Mouse (Mus musculus): ENCODE results near the gene Prex1.

Prex1 gene

GRCm38 (mm10) chr2:166572297-166572696 is 141.3 kb downstream of the Prex1 start:
- no peak for DNase-seq (ENCODE audit: extremely low spot score, low read depth, low spot score)

GRCm38 (mm10) chr2:166569182-166569581 is 144.4 kb downstream of the Prex1 start:
- DNase-seq (ENCODE audit: extremely low spot score, low read depth, low spot score): no peak

DNA sequence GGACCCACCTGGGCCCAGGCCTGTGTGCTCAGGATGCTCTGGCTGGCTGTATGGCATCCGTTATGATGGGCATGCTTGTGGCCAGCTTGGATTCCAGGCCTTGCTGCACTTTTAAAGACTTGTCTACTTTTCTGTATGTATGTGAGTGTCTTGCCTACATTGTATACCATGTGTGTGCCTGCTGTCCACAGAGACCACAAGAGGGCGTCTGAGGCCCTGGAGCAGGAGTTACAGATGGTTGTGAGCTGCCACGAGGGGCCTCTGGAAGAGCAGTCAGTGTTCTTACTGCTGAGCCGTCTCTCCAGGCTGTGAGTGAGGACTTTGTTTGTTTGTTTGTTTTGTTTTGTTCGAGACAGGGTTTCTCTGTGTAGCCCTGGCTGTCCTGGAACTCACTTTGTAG is 148.1 kb downstream of the Prex1 start:
- no peak for DNase-seq (ENCODE audit: extremely low spot score, low read depth, low spot score)

DNA sequence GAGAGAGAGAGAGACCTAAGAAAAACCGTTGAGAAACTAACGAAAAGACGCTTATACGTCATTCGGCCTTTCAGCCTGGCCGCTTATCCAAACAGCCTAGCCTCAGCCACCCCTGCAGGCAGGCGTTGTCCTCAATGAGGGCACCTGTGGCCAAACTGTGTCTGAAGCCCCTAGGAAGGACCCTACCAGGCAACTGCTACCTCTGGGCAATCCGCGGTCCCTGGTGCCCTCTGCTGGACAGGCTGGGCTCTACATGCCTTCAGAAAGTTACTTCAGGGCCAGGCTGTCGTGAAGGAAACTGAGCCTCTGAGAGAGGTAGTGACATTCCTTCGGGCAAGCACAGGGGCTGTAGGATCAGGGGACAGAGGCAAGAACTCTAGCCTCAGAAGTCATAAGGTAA is 149.2 kb downstream of the Prex1 start:
- no peak for DNase-seq (ENCODE audit: extremely low spot score, low read depth, low spot score)

DNA sequence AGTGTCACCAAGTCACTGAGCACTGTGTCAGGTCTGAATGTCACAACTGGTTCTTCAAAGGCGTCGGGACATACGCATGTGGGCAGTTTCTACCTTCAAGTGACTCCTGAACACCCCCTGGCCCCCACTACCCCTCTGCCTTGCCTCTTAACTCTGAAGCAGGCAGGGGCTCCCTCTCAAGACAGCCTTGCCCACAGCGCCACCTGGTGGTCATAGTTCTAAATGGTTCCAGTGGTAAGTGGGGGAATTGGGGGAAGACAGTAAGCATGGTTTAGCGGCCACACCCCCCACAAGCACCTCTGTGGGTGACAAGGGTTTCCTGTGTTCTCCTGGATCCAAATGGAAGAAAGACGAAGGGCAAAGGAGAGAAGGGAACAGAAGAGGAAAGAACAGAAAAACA is 149.7 kb downstream of the Prex1 start:
- DNase-seq (ENCODE audit: extremely low spot score, low read depth, low spot score): peak; percentile 82

DNA sequence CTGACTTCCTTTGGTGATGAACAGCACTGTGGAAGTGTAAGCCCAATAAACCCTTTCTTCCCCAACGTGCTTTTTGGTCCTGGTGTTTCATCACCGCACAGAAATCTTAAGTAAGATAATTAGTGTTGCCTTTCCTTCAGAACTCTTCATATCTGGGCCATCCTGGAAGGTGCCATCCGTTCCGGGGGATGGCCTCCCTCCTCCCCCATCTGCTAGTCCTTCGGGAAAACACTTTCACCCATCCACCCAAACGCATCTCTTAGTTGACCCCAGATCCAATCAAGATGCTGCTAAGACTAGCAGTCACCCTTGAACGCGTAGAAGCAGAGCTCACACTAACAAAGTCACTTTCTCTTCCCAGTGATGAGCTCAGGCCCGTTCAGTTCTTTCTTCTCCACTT is 150.6 kb downstream of the Prex1 start:
- no peak for DNase-seq (ENCODE audit: extremely low spot score, low read depth, low spot score)

DNA sequence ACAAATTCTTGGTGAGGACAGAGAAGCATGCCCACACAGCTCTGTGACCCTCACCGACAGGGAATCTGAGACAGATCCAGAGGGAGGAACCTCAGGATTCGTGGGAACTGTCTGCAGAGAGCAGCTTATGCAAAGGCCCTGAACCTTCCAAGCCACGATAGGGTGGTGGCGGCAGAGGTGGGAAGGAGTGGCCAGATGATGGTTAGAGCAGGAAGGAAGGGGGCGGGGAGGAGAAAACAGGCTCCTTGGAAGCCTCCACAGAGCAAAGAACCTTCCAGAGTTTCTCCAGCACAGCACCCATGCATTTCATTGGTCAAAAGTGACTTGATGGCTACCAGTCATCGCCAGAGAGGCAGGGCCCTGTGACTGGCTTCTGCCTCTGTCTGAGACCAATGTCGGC is 151.9 kb downstream of the Prex1 start:
- no peak for DNase-seq (ENCODE audit: extremely low spot score, low read depth, low spot score)

DNA sequence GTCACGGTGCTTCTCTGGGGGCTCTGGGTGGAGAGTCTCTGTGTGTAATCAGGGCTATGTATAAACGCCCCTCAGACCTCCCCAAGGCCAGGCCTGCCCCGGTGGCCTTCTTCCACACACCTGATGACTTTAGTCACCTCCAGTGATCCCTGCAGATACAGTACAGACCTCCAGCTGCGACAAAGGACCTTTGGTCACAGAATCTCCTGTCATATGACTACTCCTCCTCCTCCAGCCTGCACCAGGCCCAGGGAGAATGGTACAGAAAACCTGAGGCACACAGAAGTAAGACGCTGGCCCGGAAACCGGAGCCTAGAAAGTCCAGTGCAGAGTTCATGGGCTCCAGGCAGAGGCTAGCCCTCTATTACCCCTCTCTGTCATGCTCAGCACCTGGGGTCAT is 152.8 kb downstream of the Prex1 start:
- DNase-seq (ENCODE audit: extremely low spot score, low read depth, low spot score): no peak

GRCm38 (mm10) chr2:166559531-166559930 is 154.1 kb downstream of the Prex1 start:
- no peak for DNase-seq (ENCODE audit: extremely low spot score, low read depth, low spot score)

GRCm38 (mm10) chr2:166555508-166555907 is 158.1 kb downstream of the Prex1 start:
- DNase-seq (ENCODE audit: extremely low spot score, low read depth, low spot score): no peak

- no peak for DNase-seq (ENCODE audit: extremely low spot score, low read depth, low spot score)
Observed at GRCm38 (mm10) chr2:166554169-166554505, 159.5 kb downstream of the Prex1 start.

DNA sequence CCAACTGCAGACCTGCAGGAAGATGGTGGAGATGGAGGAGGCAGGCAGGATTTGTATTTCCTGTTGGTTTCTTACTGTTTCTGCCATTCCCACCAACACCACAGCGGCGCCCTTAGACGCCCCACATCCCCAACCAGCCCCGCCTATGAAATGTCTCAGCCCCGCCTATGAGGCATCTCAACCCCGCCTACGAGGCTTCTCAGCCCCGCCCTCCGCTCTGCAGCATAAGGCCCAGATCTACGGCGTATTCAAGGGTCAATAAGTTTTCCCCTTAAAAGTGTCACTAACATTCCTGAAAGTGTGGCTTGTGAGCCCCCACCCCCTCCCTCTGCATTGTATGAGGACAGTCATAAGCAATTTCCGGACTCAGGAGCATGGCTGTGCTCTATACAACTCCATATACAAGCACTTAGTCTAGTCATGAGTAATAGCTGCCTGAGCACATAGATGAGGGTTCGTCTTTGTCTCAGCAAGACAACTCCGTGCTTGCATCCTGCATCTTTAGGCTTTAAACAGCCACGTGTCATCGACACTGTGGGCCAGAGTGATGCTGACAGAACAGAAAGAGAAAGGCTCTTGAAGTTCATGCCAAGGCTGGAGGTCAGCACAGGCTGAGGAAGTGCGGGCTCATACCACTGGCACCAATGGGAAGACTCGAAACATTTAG is 160.0 kb downstream of the Prex1 start:
- DNase-seq (ENCODE audit: extremely low spot score, low read depth, low spot score): no peak

DNA sequence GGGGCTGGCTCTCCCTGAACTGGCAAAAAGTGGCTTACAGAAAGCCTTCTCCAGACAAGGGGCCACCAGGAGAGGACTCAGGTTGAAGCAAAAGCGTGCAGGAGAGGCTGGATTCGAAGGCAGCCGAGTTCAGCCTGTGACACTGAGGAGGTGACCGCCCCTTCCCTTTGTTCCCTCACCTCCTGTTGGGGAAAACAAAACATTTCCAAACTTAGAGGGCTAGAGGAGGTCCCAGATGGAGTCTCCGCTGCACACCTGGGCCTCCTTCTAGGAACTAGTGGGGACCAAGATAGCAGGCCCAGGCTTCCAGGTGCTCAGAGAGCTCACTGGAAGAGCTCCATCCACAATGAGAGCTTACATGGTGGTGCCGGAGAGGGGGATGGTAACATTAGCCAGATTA is 161.0 kb downstream of the Prex1 start:
- DNase-seq (ENCODE audit: extremely low spot score, low read depth, low spot score): no peak

GRCm38 (mm10) chr2:166551831-166552498 is 161.7 kb downstream of the Prex1 start:
- DNase-seq (ENCODE audit: extremely low spot score, low read depth, low spot score): no peak

GRCm38 (mm10) chr2:166549871-166550270 is 163.8 kb downstream of the Prex1 start:
- no peak for DNase-seq (ENCODE audit: extremely low spot score, low read depth, low spot score)

DNA sequence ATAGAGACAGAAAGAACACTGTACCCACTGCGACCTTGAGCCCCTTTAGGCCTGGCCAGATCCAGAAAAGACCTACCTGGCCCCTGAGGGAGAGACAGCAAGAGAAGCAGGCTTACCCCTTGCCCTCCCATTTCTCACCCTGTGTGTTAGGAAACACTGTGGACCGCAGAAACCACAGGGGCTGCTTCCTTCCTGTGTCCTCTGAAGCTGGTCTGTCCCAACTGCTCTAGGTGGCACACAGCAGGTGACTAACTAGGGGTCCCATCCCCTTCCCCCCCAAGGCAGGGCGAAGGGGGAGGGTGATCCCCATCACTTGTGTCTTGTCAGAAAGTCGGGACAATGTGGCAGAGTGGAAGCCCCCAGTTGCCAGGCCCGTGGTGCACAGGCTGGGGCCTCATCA is 164.6 kb downstream of the Prex1 start:
- no peak for DNase-seq (ENCODE audit: extremely low spot score, low read depth, low spot score)

- DNase-seq (ENCODE audit: extremely low spot score, low read depth, low spot score): no peak
Observed at GRCm38 (mm10) chr2:166545580-166545979, 168.1 kb downstream of the Prex1 start.

GRCm38 (mm10) chr2:166544575-166545251 is 168.9 kb downstream of the Prex1 start:
- DNase-seq (ENCODE audit: extremely low spot score, low read depth, low spot score): no peak

- no peak for DNase-seq (ENCODE audit: extremely low spot score, low read depth, low spot score)
Observed at GRCm38 (mm10) chr2:166541112-166541928, 172.3 kb downstream of the Prex1 start.

DNA sequence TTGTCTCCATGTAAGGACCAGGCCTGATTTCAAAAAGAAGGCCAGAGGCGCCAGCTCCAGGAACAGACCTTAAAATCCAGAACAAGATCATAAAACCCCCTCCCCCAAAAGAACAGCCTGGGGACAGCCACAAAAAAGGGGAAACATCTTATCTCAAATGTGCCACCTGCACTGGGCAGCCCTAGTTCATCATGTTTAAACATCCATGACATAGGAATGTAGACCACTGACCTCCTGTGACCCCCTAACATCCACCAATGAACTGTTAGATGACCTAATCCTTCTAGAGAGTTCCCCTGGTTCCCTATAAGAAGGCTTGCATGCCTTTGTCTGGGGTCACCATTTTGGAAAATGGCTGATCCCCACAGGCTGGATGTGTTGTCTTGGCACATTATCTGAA is 173.4 kb downstream of the Prex1 start:
- DNase-seq (ENCODE audit: extremely low spot score, low read depth, low spot score): no peak

DNA sequence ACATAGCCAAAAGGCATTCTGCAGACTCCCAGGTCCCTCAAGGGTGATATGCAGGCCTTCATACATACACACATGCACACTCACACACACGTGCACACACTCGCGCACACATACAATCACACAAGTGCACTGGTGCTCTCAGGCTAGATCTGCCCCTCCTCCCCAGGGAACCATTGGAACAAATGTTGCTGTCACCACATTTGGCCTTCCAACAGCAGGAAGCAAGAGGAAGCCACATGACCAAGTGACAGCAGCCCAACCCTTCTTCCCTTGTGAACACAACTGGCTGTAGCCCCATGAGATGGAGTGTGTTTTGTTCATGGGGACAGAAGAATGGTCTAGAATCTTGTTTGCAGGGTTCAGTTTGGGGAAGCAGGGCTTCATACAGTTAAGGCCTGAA is 176.7 kb downstream of the Prex1 start:
- DNase-seq (ENCODE audit: extremely low spot score, low read depth, low spot score): no peak

- DNase-seq (ENCODE audit: extremely low spot score, low read depth, low spot score): no peak
Observed at GRCm38 (mm10) chr2:166535519-166535918, 178.1 kb downstream of the Prex1 start.

Measured in hindlimb bud, embryonic 11.5 days (tissue).